Mouse (Mus musculus) C2C12 (cell line): ENCODE measurements around the gene Kcnc1.

Experiments used
- CEBPB ChIP-seq: IDR thresholded peaks from one replicate; pipeline ENCODE4 v1.6.1; 2011; ENCODE audit warnings: low read depth, mild to moderate bottlenecking, control low read depth, moderate library complexity
- CTCF ChIP-seq: IDR thresholded peaks from one replicate; pipeline ENCODE4 v1.5.1; 2011; ENCODE audit not compliant: control insufficient read depth, insufficient read depth, insufficient read length

DNA sequence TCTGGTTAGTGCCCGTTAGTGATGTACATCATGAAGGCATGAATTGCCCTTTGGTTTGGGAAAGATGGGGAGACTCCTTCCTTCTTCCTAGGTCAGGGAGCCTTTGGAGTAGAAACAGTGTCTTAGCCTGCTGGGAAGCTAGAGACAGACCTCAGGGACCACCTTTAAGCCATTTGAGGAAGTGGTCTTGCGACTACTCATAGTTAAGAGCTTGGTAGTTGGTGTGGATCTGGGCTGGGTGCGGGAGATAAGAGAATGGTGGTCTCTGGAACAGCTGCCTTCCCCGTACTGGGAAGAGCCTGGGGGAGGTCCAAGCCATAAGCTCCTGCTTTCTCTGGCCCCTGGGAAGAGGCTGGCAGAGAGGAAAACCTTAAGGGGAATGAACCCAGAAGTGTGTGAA, 2.3 kb downstream of the Kcnc1 start:
- TF ChIP-seq CTCF, result no peak
- no peak for TF ChIP-seq CEBPB
